Mouse (Mus musculus) intestine, embryonic 15.5 days (tissue): ENCODE measurements around the gene Smyd2. TPM values are rescaled to one million over a fixed set of nuclear protein-coding genes. Genes with fewer than 3 reads are reported as not detected.
A peak's percentile ranks its signal among the peaks of the same experiment; 100 is the strongest.

Experiments used
- ATAC-seq: fragments of 200-750 bp; cut with Nextera tagmentation; 2 replicates; pipeline ENCODE4 v1.8.0; 2017; ENCODE audit warnings: moderate TSS enrichment, moderate library complexity
- H3K27ac ChIP-seq: fragments of 300-500 bp; sonication (generic); 2 replicates; pipeline ENCODE4 v1.5.1; 2015; ENCODE audit warnings: mild to moderate bottlenecking, inconsistent platforms
- H3K27me3 ChIP-seq: fragments of 300-500 bp; sonication (generic); replicated peaks from 2 replicates; pipeline ENCODE4 v1.6.1; 2015; ENCODE audit warnings: inconsistent platforms
- H3K36me3 ChIP-seq: fragments of 300-500 bp; sonication (generic); 2 replicates; pipeline ENCODE4 v1.6.1; 2015; ENCODE audit warnings: inconsistent platforms
- H3K4me1 ChIP-seq: fragments of 300-500 bp; sonication (generic); replicated peaks from 2 replicates; pipeline ENCODE4 v1.6.1; 2015; ENCODE audit warnings: inconsistent platforms
- H3K4me2 ChIP-seq: fragments of 300-500 bp; sonication (generic); replicated peaks from 2 replicates; pipeline ENCODE4 v1.6.1; 2015; ENCODE audit warnings: mild to moderate bottlenecking, inconsistent platforms
- H3K4me3 ChIP-seq: fragments of 300-500 bp; sonication (generic); replicated peaks from 2 replicates; pipeline ENCODE4 v1.5.1; 2015; ENCODE audit warnings: inconsistent platforms
- H3K9ac ChIP-seq: fragments of 300-500 bp; sonication (generic); 2 replicates; pipeline ENCODE4 v1.6.1; 2015; ENCODE audit warnings: inconsistent platforms
- H3K9me3 ChIP-seq: fragments of 300-500 bp; sonication (generic); 2 replicates; pipeline ENCODE4 v1.6.1; 2016; ENCODE audit warnings: inconsistent platforms
- WGBS: fragments of 180-500 bp; shearing (Covaris S2); methylation state at CpG from one replicate; pipeline ENCODE4 v1.1.7; 2015; 5-methylcytosine and 5-hydroxymethylcytosine counted together
- polyA plus RNA-seq: library from polyadenylated mRNA; unstranded; fragments of >200 nt; fragmentation: Nextera tagmentation; extraction: Ambion mirVana; gene quantifications from 2 replicates; pipeline ENCODE4 v1.2.1, GENCODE M21; 2015

The Smyd2 gene
- polyA plus RNA-seq, 1 experiment from 2014 or later, result 101 TPM

- Histone ChIP-seq H3K36me3 (peaks cover 10% of the 10 kb centered on the region), H3K4me1 (no peaks in the 10 kb centered on the region), H3K9ac (no peak overlapping the region), H3K9me3 (no peaks in the 10 kb centered on the region), H3K27ac (no peak overlapping the region), H3K4me3 (no peak overlapping the region), H3K4me2 (no peak overlapping the region), H3K27me3 (no peaks in the 10 kb centered on the region)
- 69% methylated on average over 5 of the region's 5 CpGs for WGBS
- ATAC-seq, result no peak
These were observed 70.1 kb downstream of the Smyd2 start for GRCm38 (mm10) chr1:189852051-189852450.

GRCm38 (mm10) chr1:189849550-189849949 is 72.6 kb downstream of the Smyd2 start:
- peaks cover 10% of the 10 kb centered on the region for H3K36me3 ChIP-seq
- no peak for ATAC-seq
- WGBS, result 71% methylated on average over 11 of the region's 11 CpGs

GRCm38 (mm10) chr1:189846319-189846718 is 75.8 kb downstream of the Smyd2 start:
- no peak for ATAC-seq
- Histone ChIP-seq H3K9ac (no peak overlapping the region), H3K4me3 (no peak overlapping the region), H3K4me1 (no peaks in the 10 kb centered on the region), H3K36me3 (peaks cover 10% of the 10 kb centered on the region), H3K4me2 (no peak overlapping the region), H3K9me3 (no peaks in the 10 kb centered on the region), H3K27me3 (no peaks in the 10 kb centered on the region), H3K27ac (no peak overlapping the region)
- WGBS, result 94% methylated on average over 2 of the region's 2 CpGs

More at GRCm38 (mm10) chr1:189849550-189849949, 72.6 kb downstream of the Smyd2 start:
- H3K4me1 ChIP-seq, result no peaks in the 10 kb centered on the region
- H3K4me3 ChIP-seq, result no peak overlapping the region
- no peaks in the 10 kb centered on the region for H3K27me3 ChIP-seq
- H3K9me3 ChIP-seq, result no peaks in the 10 kb centered on the region
- H3K4me2 ChIP-seq, result no peak overlapping the region
- H3K27ac ChIP-seq, result no peak overlapping the region
- no peak overlapping the region for H3K9ac ChIP-seq

- no peaks in the 10 kb centered on the region for H3K27me3 ChIP-seq
- 81% methylated on average over 13 of the region's 13 CpGs for WGBS
- ATAC-seq, result no peak
- no peak overlapping the region for H3K4me3 ChIP-seq
- no peak overlapping the region for H3K9ac ChIP-seq
- H3K4me1 ChIP-seq, result peaks cover 4% of the 10 kb centered on the region; the same call in 1 of the 2 replicates
- H3K9me3 ChIP-seq, result no peaks in the 10 kb centered on the region
- no peak overlapping the region for H3K27ac ChIP-seq
- no peak overlapping the region for H3K4me2 ChIP-seq
- no peaks in the 10 kb centered on the region; the same call in 1 of the 2 replicates for H3K36me3 ChIP-seq
These were observed 88.0 kb downstream of the Smyd2 start for GRCm38 (mm10) chr1:189834166-189834565.

GRCm38 (mm10) chr1:189833351-189833750 is 88.8 kb downstream of the Smyd2 start:
- no peak overlapping the region for H3K4me2 ChIP-seq
- ATAC-seq, result no peak
- no peak overlapping the region for H3K27ac ChIP-seq
- WGBS, result 73% methylated on average over 7 of the region's 7 CpGs
- no peaks in the 10 kb centered on the region for H3K9me3 ChIP-seq
- H3K36me3 ChIP-seq, result no peaks in the 10 kb centered on the region
- peaks cover 4% of the 10 kb centered on the region; the same call in 1 of the 2 replicates for H3K4me1 ChIP-seq
- H3K4me3 ChIP-seq, result no peak overlapping the region
- H3K27me3 ChIP-seq, result no peaks in the 10 kb centered on the region
- H3K9ac ChIP-seq, result no peak overlapping the region

- Histone ChIP-seq H3K9me3 (no peaks in the 10 kb centered on the region), H3K4me2 (peak overlapping the region; percentile 7; the same call in 1 of the 2 replicates), H3K4me1 (peaks cover 4% of the 10 kb centered on the region; the same call in 1 of the 2 replicates), H3K27ac (no peak overlapping the region), H3K36me3 (peaks cover 12% of the 10 kb centered on the region; the same call in 1 of the 2 replicates), H3K9ac (no peak overlapping the region), H3K4me3 (no peak overlapping the region), H3K27me3 (no peaks in the 10 kb centered on the region)
- 14% methylated on average over 12 of the region's 12 CpGs for WGBS
- peak; percentile 93 for ATAC-seq
These were observed 91.3 kb downstream of the Smyd2 start for GRCm38 (mm10) chr1:189830797-189831232.

Other genes with a start within 250 kb of the Smyd2 start
- gene Cenpf, start 234.3 kb downstream of the Smyd2 start, polyA plus RNA-seq, result 60.6 and 72.0 TPM in 2 replicates
- gene Ptpn14, start 194.1 kb downstream of the Smyd2 start, polyA plus RNA-seq, result 4.9 and 6.2 TPM in 2 replicates
- gene Prox1, start 248.4 kb upstream of the Smyd2 start, polyA plus RNA-seq, result 2.6 and 2.8 TPM in 2 replicates